Mouse (Mus musculus): Measurements from ENCODE around the gene Dynlt1c. TPM values are rescaled to one million over a fixed set of nuclear protein-coding genes. Genes with fewer than 3 reads are reported as not detected.
"Not testable (repeated sequence)": the region's sequence is repeated elsewhere in the genome, so short reads cannot be mapped to it uniquely, and the experiment has no call there.

Dynlt1c gene
- total and polyA plus RNA-seq, 2 experiments from 2014 or later: 14.2 to 16.4 TPM

GRCm38 (mm10) chr17:6630398-6630797 lies 28.9 kb downstream of the Dynlt1c start:
- not testable (repeated sequence) for H3K4me1 ChIP-seq (ENCODE audit: insufficient read depth, low read length); H3K4me2 ChIP-seq (ENCODE audit: low read depth, low read length, poor library complexity, severe bottlenecking); DNase-seq (ENCODE audit: low spot score); H3K9ac ChIP-seq (replicated peaks; ENCODE audit: low read length, poor library complexity, severe bottlenecking); H3K9me3 ChIP-seq (ENCODE audit: low read length); H3K4me3 ChIP-seq (ENCODE audit: low read depth, low read length); H3K27me3 ChIP-seq (ENCODE audit: insufficient read depth, low read length); H3K36me3 ChIP-seq (ENCODE audit: insufficient read depth, low read length); ATAC-seq (ENCODE audit: low FRiP score); H3K27ac ChIP-seq (ENCODE audit: low read depth, low read length)
- WGBS: 90% methylated on average over 4 of the region's 4 CpGs

GRCm38 (mm10) chr17:6632850-6633249 lies 31.4 kb downstream of the Dynlt1c start:
- H3K4me2 ChIP-seq (ENCODE audit: low read depth, low read length, poor library complexity, severe bottlenecking); H3K27me3 ChIP-seq (ENCODE audit: insufficient read depth, low read length); DNase-seq (ENCODE audit: low spot score); H3K4me3 ChIP-seq (ENCODE audit: low read depth, low read length); H3K36me3 ChIP-seq (ENCODE audit: insufficient read depth, low read length); H3K9me3 ChIP-seq (ENCODE audit: low read length); H3K9ac ChIP-seq (replicated peaks; ENCODE audit: low read length, poor library complexity, severe bottlenecking); H3K4me1 ChIP-seq (ENCODE audit: insufficient read depth, low read length); H3K27ac ChIP-seq (ENCODE audit: low read depth, low read length); ATAC-seq (ENCODE audit: low FRiP score): not testable (repeated sequence)
- WGBS: 93% methylated on average over 6 of the region's 6 CpGs

- not testable (repeated sequence) for H3K27ac ChIP-seq (ENCODE audit: low read depth, low read length); H3K4me3 ChIP-seq (ENCODE audit: low read depth, low read length); DNase-seq (ENCODE audit: low spot score); H3K36me3 ChIP-seq (ENCODE audit: insufficient read depth, low read length); H3K9ac ChIP-seq (replicated peaks; ENCODE audit: low read length, poor library complexity, severe bottlenecking); H3K9me3 ChIP-seq (ENCODE audit: low read length); H3K4me2 ChIP-seq (ENCODE audit: low read depth, low read length, poor library complexity, severe bottlenecking); ATAC-seq (ENCODE audit: low FRiP score); H3K4me1 ChIP-seq (ENCODE audit: insufficient read depth, low read length); H3K27me3 ChIP-seq (ENCODE audit: insufficient read depth, low read length)
- WGBS: 82% methylated on average over 1 of the region's 4 CpGs
These were observed 34.3 kb downstream of the Dynlt1c start for GRCm38 (mm10) chr17:6635781-6636180.

DNA sequence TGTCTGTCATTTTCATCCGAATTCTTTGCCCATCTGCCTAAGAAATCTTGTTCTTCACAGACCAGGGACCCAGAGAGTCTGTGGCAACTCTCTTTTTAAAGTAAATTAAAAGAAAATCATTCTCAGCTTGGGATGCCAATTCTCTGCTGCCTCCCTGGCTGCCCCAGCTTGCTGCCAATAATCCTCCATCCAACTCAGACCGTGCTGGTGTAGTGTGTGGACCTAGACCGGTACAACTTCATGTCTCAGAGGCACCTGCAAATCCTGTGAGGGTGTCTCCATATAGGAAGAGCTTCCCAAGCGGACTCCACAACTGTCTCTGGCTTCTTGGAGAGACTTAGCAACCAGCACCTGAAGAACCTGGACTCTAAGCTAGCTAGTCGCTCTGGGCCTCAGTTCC lies 35.4 kb downstream of the Dynlt1c start:
- no peaks in the 10 kb centered on the region for H3K36me3 ChIP-seq (ENCODE audit: insufficient read depth, low read length)
- H3K4me1 ChIP-seq (ENCODE audit: insufficient read depth, low read length): no peaks in the 10 kb centered on the region
- no peak for ATAC-seq (ENCODE audit: low FRiP score)
- no peak overlapping the region for H3K27ac ChIP-seq (ENCODE audit: low read depth, low read length)
- DNase-seq (ENCODE audit: low spot score): no peak
- no peak overlapping the region for H3K4me2 ChIP-seq (ENCODE audit: low read depth, low read length, poor library complexity, severe bottlenecking)
- no peak overlapping the region for H3K4me3 ChIP-seq (ENCODE audit: low read depth, low read length)
- TF ChIP-seq CTCF (IDR thresholded peaks at IDR 0.05): no peak
- no peaks in the 10 kb centered on the region for H3K9me3 ChIP-seq (ENCODE audit: low read length)
- H3K27me3 ChIP-seq (ENCODE audit: insufficient read depth, low read length): no peaks in the 10 kb centered on the region
- no peak overlapping the region for H3K9ac ChIP-seq (replicated peaks; ENCODE audit: low read length, poor library complexity, severe bottlenecking)
- WGBS: 79% methylated on average over 5 of the region's 5 CpGs

DNA sequence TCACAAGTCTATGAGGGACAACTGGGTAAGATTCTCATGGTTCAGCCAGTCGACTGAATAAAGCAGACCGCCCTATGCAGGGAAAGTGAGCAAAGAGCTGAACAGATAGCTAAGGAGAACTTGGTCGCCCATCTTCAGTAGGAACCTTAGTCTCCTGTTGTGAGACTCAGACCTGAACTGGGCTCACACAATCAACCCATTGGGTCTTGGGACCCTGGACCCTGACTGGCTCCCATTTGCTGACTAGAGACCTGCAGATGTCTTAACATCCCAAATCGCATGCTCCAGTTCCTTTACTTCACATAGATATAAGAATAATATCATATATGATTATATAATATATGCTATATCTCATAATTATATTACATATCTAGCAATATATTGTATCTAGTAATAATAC lies 36.0 kb downstream of the Dynlt1c start:
- not testable (repeated sequence) for H3K27ac ChIP-seq (ENCODE audit: low read depth, low read length); H3K4me1 ChIP-seq (ENCODE audit: insufficient read depth, low read length); DNase-seq (ENCODE audit: low spot score); H3K36me3 ChIP-seq (ENCODE audit: insufficient read depth, low read length); H3K9me3 ChIP-seq (ENCODE audit: low read length); H3K27me3 ChIP-seq (ENCODE audit: insufficient read depth, low read length); ATAC-seq (ENCODE audit: low FRiP score); H3K9ac ChIP-seq (replicated peaks; ENCODE audit: low read length, poor library complexity, severe bottlenecking); H3K4me2 ChIP-seq (ENCODE audit: low read depth, low read length, poor library complexity, severe bottlenecking); H3K4me3 ChIP-seq (ENCODE audit: low read depth, low read length)
- WGBS: 97% methylated on average over 4 of the region's 4 CpGs

GRCm38 (mm10) chr17:6638444-6638843 lies 37.0 kb downstream of the Dynlt1c start:
- not testable (repeated sequence) for H3K9ac ChIP-seq (replicated peaks; ENCODE audit: low read length, poor library complexity, severe bottlenecking); H3K4me3 ChIP-seq (ENCODE audit: low read depth, low read length); H3K36me3 ChIP-seq (ENCODE audit: insufficient read depth, low read length); H3K4me2 ChIP-seq (ENCODE audit: low read depth, low read length, poor library complexity, severe bottlenecking); DNase-seq (ENCODE audit: low spot score); H3K27me3 ChIP-seq (ENCODE audit: insufficient read depth, low read length); H3K9me3 ChIP-seq (ENCODE audit: low read length); H3K27ac ChIP-seq (ENCODE audit: low read depth, low read length); H3K4me1 ChIP-seq (ENCODE audit: insufficient read depth, low read length); ATAC-seq (ENCODE audit: low FRiP score)
- WGBS: 61% methylated on average over 8 of the region's 8 CpGs

- ATAC-seq (ENCODE audit: low FRiP score); H3K27ac ChIP-seq (ENCODE audit: low read depth, low read length); H3K36me3 ChIP-seq (ENCODE audit: insufficient read depth, low read length); H3K4me3 ChIP-seq (ENCODE audit: low read depth, low read length); H3K9me3 ChIP-seq (ENCODE audit: low read length); H3K4me2 ChIP-seq (ENCODE audit: low read depth, low read length, poor library complexity, severe bottlenecking); DNase-seq (ENCODE audit: low spot score); H3K27me3 ChIP-seq (ENCODE audit: insufficient read depth, low read length); H3K4me1 ChIP-seq (ENCODE audit: insufficient read depth, low read length); H3K9ac ChIP-seq (replicated peaks; ENCODE audit: low read length, poor library complexity, severe bottlenecking): not testable (repeated sequence)
- 94% methylated on average over 15 of the region's 21 CpGs for WGBS
These were observed 38.0 kb downstream of the Dynlt1c start for GRCm38 (mm10) chr17:6639486-6639885.

- H3K4me1 ChIP-seq (ENCODE audit: insufficient read depth, low read length); DNase-seq (ENCODE audit: low spot score); ATAC-seq (ENCODE audit: low FRiP score); H3K4me2 ChIP-seq (ENCODE audit: low read depth, low read length, poor library complexity, severe bottlenecking); H3K27ac ChIP-seq (ENCODE audit: low read depth, low read length); H3K36me3 ChIP-seq (ENCODE audit: insufficient read depth, low read length); H3K9ac ChIP-seq (replicated peaks; ENCODE audit: low read length, poor library complexity, severe bottlenecking); H3K4me3 ChIP-seq (ENCODE audit: low read depth, low read length); H3K27me3 ChIP-seq (ENCODE audit: insufficient read depth, low read length); H3K9me3 ChIP-seq (ENCODE audit: low read length): not testable (repeated sequence)
- WGBS: 86% methylated on average over 10 of the region's 10 CpGs
These were observed 38.7 kb downstream of the Dynlt1c start for GRCm38 (mm10) chr17:6640044-6640637.

DNA sequence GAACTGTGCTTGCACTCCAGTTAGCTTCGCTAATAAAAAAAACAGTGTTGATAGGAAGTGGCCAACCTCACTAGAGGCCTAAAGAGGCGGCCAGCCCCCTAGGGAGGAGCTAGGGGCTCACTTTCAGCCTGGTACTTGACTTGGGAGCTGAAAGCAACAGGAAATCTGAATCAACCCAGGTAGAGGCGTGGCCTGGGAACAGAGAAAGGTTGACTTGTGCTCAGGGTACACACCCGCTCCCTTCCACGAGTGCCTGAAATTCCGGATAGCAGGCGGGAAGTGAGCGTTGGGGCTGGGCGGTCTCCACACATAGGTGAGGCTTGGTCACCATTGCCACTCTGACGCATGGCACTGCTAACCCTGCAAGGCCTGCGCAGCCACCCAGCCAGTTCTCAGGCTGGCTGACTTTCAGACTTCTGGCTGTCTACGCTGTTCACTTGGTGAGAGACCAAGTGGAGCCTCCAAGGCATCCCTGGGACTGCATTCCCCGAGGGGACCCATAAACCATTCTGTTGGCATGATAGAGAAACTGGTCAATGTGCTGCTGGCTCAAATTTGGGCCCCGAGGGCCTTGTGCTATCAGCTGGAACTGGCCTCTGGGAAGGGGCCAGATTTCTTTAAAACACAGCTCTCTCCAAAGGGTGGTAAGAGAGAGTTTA lies 39.4 kb downstream of the Dynlt1c start:
- WGBS: 92% methylated on average over 14 of the region's 14 CpGs

More for the DNA sequence above, 39.4 kb downstream of the Dynlt1c start:
- not testable (repeated sequence) for ATAC-seq (ENCODE audit: low FRiP score); H3K27me3 ChIP-seq (ENCODE audit: insufficient read depth, low read length); H3K4me3 ChIP-seq (ENCODE audit: low read depth, low read length); H3K27ac ChIP-seq (ENCODE audit: low read depth, low read length); DNase-seq (ENCODE audit: low spot score); H3K4me2 ChIP-seq (ENCODE audit: low read depth, low read length, poor library complexity, severe bottlenecking); H3K36me3 ChIP-seq (ENCODE audit: insufficient read depth, low read length); H3K9ac ChIP-seq (replicated peaks; ENCODE audit: low read length, poor library complexity, severe bottlenecking); H3K4me1 ChIP-seq (ENCODE audit: insufficient read depth, low read length); H3K9me3 ChIP-seq (ENCODE audit: low read length)

All from midbrain, postnatal 0 days (tissue).